Mouse (Mus musculus): Measurements from ENCODE around the gene Abcb9. TPM values are rescaled to one million over a fixed set of nuclear protein-coding genes. Genes with fewer than 3 reads are reported as not detected.

Abcb9 gene
- total and polyA plus RNA-seq, 3 experiments = 0.60 to 0.75 (median 0.62) TPM

GRCm38 (mm10) chr5:124041097-124041496 is 54.5 kb downstream of the Abcb9 start:
- Histone ChIP-seq H3K27me3 (ENCODE audit: insufficient read depth, low read length) (peaks cover 3% of the 10 kb centered on the region; the same call in 1 of the 2 replicates), H3K4me1 (ENCODE audit: insufficient read depth, low read depth, low read length) (peaks cover 16% of the 10 kb centered on the region), H3K4me3 (ENCODE audit: low read depth, low read length) (no peak overlapping the region), H3K9me3 (replicated peaks) (no peaks in the 10 kb centered on the region), H3K36me3 (replicated peaks) (peaks cover 2% of the 10 kb centered on the region)
- TF ChIP-seq GATA1 (IDR thresholded peaks at IDR 0.05; ENCODE audit: borderline replicate concordance, low read length) (no peak), TAL1 (conservative IDR thresholded peaks at IDR 0.05; ENCODE audit: low read depth, low read length) (no peak), CTCF (IDR thresholded peaks at IDR 0.05; ENCODE audit: low read depth, low read length) (no peak), POLR2AphosphoS5 (IDR thresholded peaks at IDR 0.05; ENCODE audit: insufficient replicate concordance, low read depth, low read length) (no peak), GATA2 (IDR thresholded peaks at IDR 0.05; ENCODE audit: borderline replicate concordance, low read depth, low read length) (no peak)
- ATAC-seq (ENCODE audit: extremely low read depth, insufficient number of reproducible peaks, low FRiP score, poor library complexity, severe bottlenecking) = no peak
- no peak for DNase-seq (ENCODE audit: low spot score)

DNA sequence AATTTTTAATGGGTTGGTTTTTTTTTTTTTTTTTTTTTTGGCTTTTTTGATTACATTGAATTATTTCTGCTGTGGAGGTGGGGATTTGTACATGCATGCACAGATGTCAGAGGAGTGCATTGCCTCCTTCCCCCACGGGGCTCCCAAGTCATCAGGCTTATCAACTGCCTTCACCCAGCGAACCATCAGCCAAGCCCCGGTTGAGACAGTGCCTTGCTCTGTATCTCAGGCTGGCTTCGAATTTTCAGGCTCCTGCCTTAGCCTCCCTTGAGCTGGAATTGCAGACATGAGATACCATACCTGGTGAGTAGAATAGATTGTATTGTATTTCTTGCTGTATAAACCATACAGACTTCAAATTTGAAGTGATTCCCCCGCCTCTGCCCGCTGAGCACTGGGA is 56.0 kb downstream of the Abcb9 start:
- no peaks in the 10 kb centered on the region for H3K36me3 ChIP-seq (replicated peaks)
- no peak overlapping the region for H3K4me3 ChIP-seq (ENCODE audit: low read depth, low read length)
- peaks cover 30% of the 10 kb centered on the region for H3K4me1 ChIP-seq (ENCODE audit: insufficient read depth, low read depth, low read length)
- DNase-seq (ENCODE audit: low spot score) = no peak
- peaks cover 3% of the 10 kb centered on the region; the same call in 1 of the 2 replicates for H3K27me3 ChIP-seq (ENCODE audit: insufficient read depth, low read length)
- no peak for ATAC-seq (ENCODE audit: extremely low read depth, insufficient number of reproducible peaks, low FRiP score, poor library complexity, severe bottlenecking)
- TF ChIP-seq GATA1 (IDR thresholded peaks at IDR 0.05; ENCODE audit: borderline replicate concordance, low read length) (no peak), CTCF (IDR thresholded peaks at IDR 0.05; ENCODE audit: low read depth, low read length) (no peak), TAL1 (conservative IDR thresholded peaks at IDR 0.05; ENCODE audit: low read depth, low read length) (no peak), GATA2 (IDR thresholded peaks at IDR 0.05; ENCODE audit: borderline replicate concordance, low read depth, low read length) (no peak), POLR2AphosphoS5 (IDR thresholded peaks at IDR 0.05; ENCODE audit: insufficient replicate concordance, low read depth, low read length) (no peak)
- no peaks in the 10 kb centered on the region for H3K9me3 ChIP-seq (replicated peaks)

DNA sequence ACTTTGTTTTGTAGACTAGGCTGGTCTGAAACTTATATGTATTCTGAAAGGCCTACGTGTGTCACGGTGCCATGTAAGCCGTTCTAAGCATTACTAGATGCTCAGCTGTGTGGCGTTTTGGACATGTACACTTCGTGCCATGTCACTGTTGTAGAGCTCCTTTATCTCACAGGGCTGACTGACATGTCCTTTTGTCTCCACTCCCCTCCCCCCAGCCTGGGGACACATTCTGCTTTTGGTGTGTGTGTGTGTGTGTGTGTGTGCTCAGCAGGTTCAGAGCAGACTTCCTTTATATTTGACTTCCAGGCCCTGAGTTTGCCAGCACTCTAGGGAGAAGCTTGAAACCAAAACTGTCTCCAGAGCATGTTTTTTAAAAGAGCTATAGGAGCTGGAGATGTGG is 58.8 kb downstream of the Abcb9 start:
- DNase-seq (ENCODE audit: low spot score) = no peak
- H3K4me1 ChIP-seq (ENCODE audit: insufficient read depth, low read depth, low read length) = peaks cover 43% of the 10 kb centered on the region
- H3K36me3 ChIP-seq (replicated peaks) = no peaks in the 10 kb centered on the region
- no peaks in the 10 kb centered on the region for H3K9me3 ChIP-seq (replicated peaks)
- peak; percentile 22; the same call in 1 of the 2 replicates for ATAC-seq (ENCODE audit: extremely low read depth, insufficient number of reproducible peaks, low FRiP score, poor library complexity, severe bottlenecking)
- peaks cover 3% of the 10 kb centered on the region; the same call in 1 of the 2 replicates for H3K27me3 ChIP-seq (ENCODE audit: insufficient read depth, low read length)
- H3K4me3 ChIP-seq (ENCODE audit: low read depth, low read length) = no peak overlapping the region
- TF ChIP-seq CTCF (IDR thresholded peaks at IDR 0.05; ENCODE audit: low read depth, low read length) = no peak
- no peak for TF ChIP-seq POLR2AphosphoS5 (IDR thresholded peaks at IDR 0.05; ENCODE audit: insufficient replicate concordance, low read depth, low read length)
- TF ChIP-seq TAL1 (conservative IDR thresholded peaks at IDR 0.05; ENCODE audit: low read depth, low read length) = no peak
- TF ChIP-seq GATA2 (IDR thresholded peaks at IDR 0.05; ENCODE audit: borderline replicate concordance, low read depth, low read length) = no peak
- no peak for TF ChIP-seq GATA1 (IDR thresholded peaks at IDR 0.05; ENCODE audit: borderline replicate concordance, low read length)

DNA sequence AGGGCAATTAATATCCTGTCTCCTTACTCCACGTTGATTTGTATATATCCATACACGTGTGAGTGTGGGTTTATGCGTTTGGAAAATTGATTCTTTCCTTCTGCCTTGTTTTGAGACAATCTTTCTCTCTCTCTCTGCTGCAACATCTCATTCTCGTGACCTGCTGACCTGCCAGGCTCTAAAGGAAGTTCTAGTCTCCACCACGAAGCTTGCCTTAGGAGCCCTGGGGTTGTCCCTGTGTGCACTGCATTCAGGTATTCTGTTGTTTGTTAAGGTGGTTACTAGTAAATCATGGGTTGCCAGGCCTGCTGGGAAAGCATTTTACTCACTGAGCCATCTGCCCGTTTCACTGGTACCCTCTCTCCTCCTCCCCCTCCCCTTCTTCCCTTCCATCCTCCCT is 59.3 kb downstream of the Abcb9 start:
- no peaks in the 10 kb centered on the region for H3K9me3 ChIP-seq (replicated peaks)
- ATAC-seq (ENCODE audit: extremely low read depth, insufficient number of reproducible peaks, low FRiP score, poor library complexity, severe bottlenecking) (no peak), DNase-seq (ENCODE audit: low spot score) (no peak)
- H3K4me1 ChIP-seq (ENCODE audit: insufficient read depth, low read depth, low read length) = peaks cover 45% of the 10 kb centered on the region
- H3K4me3 ChIP-seq (ENCODE audit: low read depth, low read length) = no peak overlapping the region
- H3K36me3 ChIP-seq (replicated peaks) = no peaks in the 10 kb centered on the region
- peaks cover 3% of the 10 kb centered on the region; the same call in 1 of the 2 replicates for H3K27me3 ChIP-seq (ENCODE audit: insufficient read depth, low read length)
- no peak for TF ChIP-seq GATA2 (IDR thresholded peaks at IDR 0.05; ENCODE audit: borderline replicate concordance, low read depth, low read length)
- TF ChIP-seq CTCF (IDR thresholded peaks at IDR 0.05; ENCODE audit: low read depth, low read length) = no peak
- no peak for TF ChIP-seq GATA1 (IDR thresholded peaks at IDR 0.05; ENCODE audit: borderline replicate concordance, low read length)
- no peak for TF ChIP-seq TAL1 (conservative IDR thresholded peaks at IDR 0.05; ENCODE audit: low read depth, low read length)
- no peak for TF ChIP-seq POLR2AphosphoS5 (IDR thresholded peaks at IDR 0.05; ENCODE audit: insufficient replicate concordance, low read depth, low read length)

GRCm38 (mm10) chr5:124035806-124036205 is 59.8 kb downstream of the Abcb9 start:
- no peak for DNase-seq (ENCODE audit: low spot score)
- H3K4me1 ChIP-seq (ENCODE audit: insufficient read depth, low read depth, low read length) = peaks cover 47% of the 10 kb centered on the region
- TF ChIP-seq GATA2 (IDR thresholded peaks at IDR 0.05; ENCODE audit: borderline replicate concordance, low read depth, low read length) = no peak
- TF ChIP-seq POLR2AphosphoS5 (IDR thresholded peaks at IDR 0.05; ENCODE audit: insufficient replicate concordance, low read depth, low read length) = no peak
- TF ChIP-seq GATA1 (IDR thresholded peaks at IDR 0.05; ENCODE audit: borderline replicate concordance, low read length) = no peak
- no peak for TF ChIP-seq TAL1 (conservative IDR thresholded peaks at IDR 0.05; ENCODE audit: low read depth, low read length)
- TF ChIP-seq CTCF (IDR thresholded peaks at IDR 0.05; ENCODE audit: low read depth, low read length) = no peak

DNA sequence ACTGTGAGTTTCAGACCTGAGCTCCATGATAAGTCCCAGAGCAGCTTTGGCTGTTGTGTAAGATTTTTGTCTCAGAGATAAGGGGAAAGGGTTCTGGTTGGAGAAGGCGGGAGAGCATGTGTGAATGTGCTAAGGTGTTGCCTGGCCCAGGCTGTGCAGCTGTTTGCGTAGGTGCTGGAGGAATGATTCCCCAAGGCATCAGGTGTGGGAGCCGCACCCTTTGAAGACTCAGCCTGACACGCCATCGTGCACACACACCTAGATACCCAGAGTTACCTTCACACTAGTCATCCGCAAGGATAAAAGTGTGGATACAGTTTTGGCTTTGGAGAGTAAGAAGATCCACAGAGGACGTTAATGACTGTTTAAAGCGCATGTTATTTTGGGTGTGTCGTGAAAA is 60.2 kb downstream of the Abcb9 start:
- peaks cover 3% of the 10 kb centered on the region for H3K36me3 ChIP-seq (replicated peaks)
- ATAC-seq (ENCODE audit: extremely low read depth, insufficient number of reproducible peaks, low FRiP score, poor library complexity, severe bottlenecking) (no peak), DNase-seq (ENCODE audit: low spot score) (no peak)
- H3K27me3 ChIP-seq (ENCODE audit: insufficient read depth, low read length) = peaks cover 2% of the 10 kb centered on the region; the same call in 1 of the 2 replicates
- TF ChIP-seq GATA2 (IDR thresholded peaks at IDR 0.05; ENCODE audit: borderline replicate concordance, low read depth, low read length) (no peak), TAL1 (conservative IDR thresholded peaks at IDR 0.05; ENCODE audit: low read depth, low read length) (no peak), POLR2AphosphoS5 (IDR thresholded peaks at IDR 0.05; ENCODE audit: insufficient replicate concordance, low read depth, low read length) (no peak), GATA1 (IDR thresholded peaks at IDR 0.05; ENCODE audit: borderline replicate concordance, low read length) (no peak), CTCF (IDR thresholded peaks at IDR 0.05; ENCODE audit: low read depth, low read length) (no peak)
- H3K4me3 ChIP-seq (ENCODE audit: low read depth, low read length) = no peak overlapping the region
- H3K4me1 ChIP-seq (ENCODE audit: insufficient read depth, low read depth, low read length) = peaks cover 51% of the 10 kb centered on the region
- H3K9me3 ChIP-seq (replicated peaks) = no peaks in the 10 kb centered on the region

More at GRCm38 (mm10) chr5:124035806-124036205, 59.8 kb downstream of the Abcb9 start:
- H3K9me3 ChIP-seq (replicated peaks) = no peaks in the 10 kb centered on the region
- peaks cover 3% of the 10 kb centered on the region; the same call in 1 of the 2 replicates for H3K27me3 ChIP-seq (ENCODE audit: insufficient read depth, low read length)
- H3K36me3 ChIP-seq (replicated peaks) = no peaks in the 10 kb centered on the region
- H3K4me3 ChIP-seq (ENCODE audit: low read depth, low read length) = no peak overlapping the region
- ATAC-seq (ENCODE audit: extremely low read depth, insufficient number of reproducible peaks, low FRiP score, poor library complexity, severe bottlenecking) = no peak

All from G1E (cell line).